Mouse (Mus musculus) thymus, postnatal 10 days (tissue): Measurements from ENCODE around the gene Zscan4d.
"Not testable (repeated sequence)": the region's sequence is repeated elsewhere in the genome, so short reads cannot be mapped to it uniquely, and the experiment has no call there.

ENCODE experiments used
- DNase-seq, 2 experiments: peaks; one replicate each; pipeline ENCODE4 v3.0.0; 2021; ENCODE audit warnings: low spot score in 2 of 2

The Zscan4d gene

DNA sequence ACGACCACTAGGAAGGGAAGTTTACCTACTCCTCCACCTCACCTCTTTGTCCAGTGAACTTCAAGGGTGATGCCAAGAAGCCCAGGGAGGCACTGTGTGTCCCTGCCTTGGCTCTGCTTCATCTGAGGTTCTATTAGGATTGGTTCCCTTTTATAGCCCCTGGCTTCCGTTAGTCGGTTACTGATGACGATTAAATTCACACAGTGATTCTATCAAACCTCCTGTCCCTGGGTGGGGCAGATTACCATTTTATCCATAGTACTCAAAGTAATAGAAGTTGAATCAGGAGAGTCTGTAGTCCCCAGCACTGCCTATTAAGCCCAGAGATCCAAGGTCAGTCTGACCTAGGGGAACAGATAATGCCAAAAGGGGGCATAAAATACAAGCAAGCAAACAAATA is at the start of gene Zscan4d:
Gene Zscan4d (minus strand): TSS at position 101 of the 400 bp plus-strand sequence.
- not testable (repeated sequence) for DNase-seq

DNA sequence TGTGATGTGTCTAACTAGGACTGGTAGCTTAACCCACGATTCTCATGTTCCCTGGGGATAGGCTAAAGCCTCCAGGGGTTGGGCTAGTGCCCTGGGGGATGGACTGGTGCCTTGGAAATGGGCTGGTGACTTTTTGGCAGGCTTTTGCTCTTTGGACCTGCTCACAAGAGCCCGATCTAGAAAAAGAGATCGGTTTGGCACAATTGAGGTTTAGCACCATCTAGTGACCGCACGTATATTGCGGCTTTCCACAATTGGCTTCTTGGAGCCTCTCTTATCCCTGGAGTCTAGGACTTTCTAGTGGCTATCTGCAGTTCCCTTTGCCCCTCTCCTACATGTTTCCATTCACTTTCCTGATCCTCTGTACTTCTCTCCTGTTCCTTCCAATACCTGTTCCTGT is 7.9 kb downstream of the Zscan4d start:
- not testable (repeated sequence) for DNase-seq
